Mouse (Mus musculus): Measurements from ENCODE around the gene Gh. TPM values are rescaled to one million over a fixed set of nuclear protein-coding genes. Genes with fewer than 3 reads are reported as not detected.
"Not testable (repeated sequence)": the region's sequence is repeated elsewhere in the genome, so short reads cannot be mapped to it uniquely, and the experiment has no call there.

Gh gene
- not detected in 2 replicates for polyA plus RNA-seq (2016; fragmentation: Nextera tagmentation; extraction: Ambion mirVana)

GRCm38 (mm10) chr11:106301765-106302164, at the start of gene Gh:
TSS of gene Gh (minus strand) at chr11:106301865.
- Histone ChIP-seq H3K9me3 (replicated peaks) (no peaks in the 10 kb centered on the region), H3K27ac (no peak within 1 kb of the TSS), H3K4me2 (replicated peaks) (no peak within 1 kb of the TSS), H3K9ac (no peak within 1 kb of the TSS), H3K36me3 (no peaks in the 10 kb centered on the region), H3K4me1 (no peaks in the 10 kb centered on the region), H3K27me3 (no peaks in the 10 kb centered on the region), H3K4me3 (no peak within 1 kb of the TSS)
- ATAC-seq (ENCODE audit: low FRiP score), result no peak
- 79% methylated on average over 9 of the region's 9 CpGs for WGBS

GRCm38 (mm10) chr11:106351253-106351652, 49.6 kb upstream of the Gh start:
- 58% methylated on average over 3 of the region's 3 CpGs for WGBS
- no peak overlapping the region for H3K9ac ChIP-seq
- H3K9me3 ChIP-seq (replicated peaks), result no peaks in the 10 kb centered on the region
- H3K27ac ChIP-seq, result no peak overlapping the region
- H3K4me1 ChIP-seq, result peaks cover 4% of the 10 kb centered on the region; the same call in 1 of the 2 replicates
- no peaks in the 10 kb centered on the region for H3K36me3 ChIP-seq
- no peaks in the 10 kb centered on the region for H3K27me3 ChIP-seq
- no peak for ATAC-seq (ENCODE audit: low FRiP score)
- no peak overlapping the region for H3K4me2 ChIP-seq (replicated peaks)
- H3K4me3 ChIP-seq, result no peak overlapping the region

GRCm38 (mm10) chr11:106350853-106351252, 49.2 kb upstream of the Gh start:
- Histone ChIP-seq H3K27ac (no peak overlapping the region), H3K4me1 (peaks cover 4% of the 10 kb centered on the region; the same call in 1 of the 2 replicates), H3K36me3 (no peaks in the 10 kb centered on the region), H3K9ac (no peak overlapping the region), H3K27me3 (no peaks in the 10 kb centered on the region), H3K9me3 (replicated peaks) (no peaks in the 10 kb centered on the region), H3K4me3 (no peak overlapping the region), H3K4me2 (replicated peaks) (no peak overlapping the region)
- ATAC-seq (ENCODE audit: low FRiP score), result no peak
- WGBS, result 64% methylated on average over 5 of the region's 5 CpGs

GRCm38 (mm10) chr11:106349772-106350171, 48.1 kb upstream of the Gh start:
- 85% methylated on average over 6 of the region's 6 CpGs for whole genome bisulfite sequencing
- no peak overlapping the region for H3K4me3 ChIP-seq

GRCm38 (mm10) chr11:106344910-106345309, 43.2 kb upstream of the Gh start:
- H3K4me2 ChIP-seq (replicated peaks), result no peak overlapping the region
- 0 out of 2 replicates have a peak, but pooled peaks cover 3% of the 10 kb centered on the region for H3K27me3 ChIP-seq
- H3K4me3 ChIP-seq, result no peak overlapping the region
- H3K36me3 ChIP-seq, result no peaks in the 10 kb centered on the region
- WGBS, result 68% methylated on average over 6 of the region's 6 CpGs
- H3K9ac ChIP-seq, result no peak overlapping the region
- H3K4me1 ChIP-seq, result peaks cover 3% of the 10 kb centered on the region; the same call in 1 of the 2 replicates
- no peaks in the 10 kb centered on the region for H3K9me3 ChIP-seq (replicated peaks)
- H3K27ac ChIP-seq, result no peak overlapping the region
- ATAC-seq (ENCODE audit: low FRiP score), result no peak

More at GRCm38 (mm10) chr11:106349772-106350171, 48.1 kb upstream of the Gh start:
- Histone ChIP-seq H3K27ac (no peak overlapping the region), H3K9ac (no peak overlapping the region), H3K27me3 (no peaks in the 10 kb centered on the region), H3K9me3 (replicated peaks) (no peaks in the 10 kb centered on the region), H3K36me3 (no peaks in the 10 kb centered on the region), H3K4me2 (replicated peaks) (no peak overlapping the region), H3K4me1 (peaks cover 6% of the 10 kb centered on the region)
- ATAC-seq (ENCODE audit: low FRiP score), result no peak

GRCm38 (mm10) chr11:106340990-106341520, 39.4 kb upstream of the Gh start:
- 0 out of 2 replicates have a peak, but pooled peaks cover 3% of the 10 kb centered on the region for H3K27me3 ChIP-seq
- WGBS, result 87% methylated on average over 9 of the region's 9 CpGs
- no peak overlapping the region for H3K27ac ChIP-seq
- ATAC-seq (ENCODE audit: low FRiP score), result no peak
- H3K4me2 ChIP-seq (replicated peaks), result no peak overlapping the region
- no peak overlapping the region for H3K4me3 ChIP-seq
- peaks cover 3% of the 10 kb centered on the region; the same call in 1 of the 2 replicates for H3K4me1 ChIP-seq
- no peaks in the 10 kb centered on the region for H3K36me3 ChIP-seq
- H3K9ac ChIP-seq, result no peak overlapping the region
- no peaks in the 10 kb centered on the region for H3K9me3 ChIP-seq (replicated peaks)

GRCm38 (mm10) chr11:106339323-106339722, 37.7 kb upstream of the Gh start:
- not testable (repeated sequence) for ATAC-seq (ENCODE audit: low FRiP score); H3K9ac ChIP-seq; H3K27ac ChIP-seq; H3K4me1 ChIP-seq; H3K9me3 ChIP-seq (replicated peaks); H3K36me3 ChIP-seq; H3K4me3 ChIP-seq; H3K4me2 ChIP-seq (replicated peaks); H3K27me3 ChIP-seq
- whole genome bisulfite sequencing, result 93% methylated on average over 4 of the region's 4 CpGs

GRCm38 (mm10) chr11:106338870-106339269, 37.2 kb upstream of the Gh start:
- 87% methylated on average over 7 of the region's 7 CpGs for WGBS
- Histone ChIP-seq H3K4me3 (no peak overlapping the region), H3K36me3 (no peaks in the 10 kb centered on the region), H3K4me2 (replicated peaks) (no peak overlapping the region), H3K27ac (no peak overlapping the region), H3K9me3 (replicated peaks) (no peaks in the 10 kb centered on the region), H3K27me3 (0 out of 2 replicates have a peak, but pooled peaks cover 3% of the 10 kb centered on the region), H3K4me1 (no peaks in the 10 kb centered on the region), H3K9ac (no peak overlapping the region)
- no peak for ATAC-seq (ENCODE audit: low FRiP score)

- Histone ChIP-seq H3K27ac (no peak overlapping the region), H3K9me3 (replicated peaks) (no peaks in the 10 kb centered on the region), H3K4me3 (no peak overlapping the region), H3K9ac (no peak overlapping the region), H3K36me3 (no peaks in the 10 kb centered on the region), H3K4me2 (replicated peaks) (no peak overlapping the region), H3K4me1 (no peaks in the 10 kb centered on the region), H3K27me3 (0 out of 2 replicates have a peak, but pooled peaks cover 3% of the 10 kb centered on the region)
- ATAC-seq (ENCODE audit: low FRiP score), result no peak
- 77% methylated on average over 5 of the region's 5 CpGs for WGBS
These were observed 36.4 kb upstream of the Gh start for GRCm38 (mm10) chr11:106338029-106338428.

- no peaks in the 10 kb centered on the region for H3K27me3 ChIP-seq
- H3K4me3 ChIP-seq, result no peak overlapping the region
- no peak overlapping the region for H3K4me2 ChIP-seq (replicated peaks)
- H3K9me3 ChIP-seq (replicated peaks), result no peaks in the 10 kb centered on the region; the same call in 1 of the 2 replicates
- H3K36me3 ChIP-seq, result no peaks in the 10 kb centered on the region
- no peak overlapping the region for H3K27ac ChIP-seq
- 15% methylated on average over 2 of the region's 2 CpGs for WGBS
- ATAC-seq (ENCODE audit: low FRiP score), result no peak
- 0 out of 2 replicates have a peak, but pooled peaks cover 5% of the 10 kb centered on the region for H3K4me1 ChIP-seq
- no peak overlapping the region for H3K9ac ChIP-seq
These were observed 32.4 kb upstream of the Gh start for GRCm38 (mm10) chr11:106334066-106334465.

- Histone ChIP-seq H3K4me2 (replicated peaks) (no peak overlapping the region), H3K27ac (no peak overlapping the region), H3K4me1 (0 out of 2 replicates have a peak, but pooled peaks cover 5% of the 10 kb centered on the region), H3K9me3 (replicated peaks) (no peaks in the 10 kb centered on the region; the same call in 1 of the 2 replicates), H3K9ac (no peak overlapping the region), H3K36me3 (no peaks in the 10 kb centered on the region), H3K4me3 (no peak overlapping the region), H3K27me3 (no peaks in the 10 kb centered on the region)
- no peak for ATAC-seq (ENCODE audit: low FRiP score)
- WGBS, result 59% methylated on average over 4 of the region's 4 CpGs
These were observed 30.8 kb upstream of the Gh start for GRCm38 (mm10) chr11:106332458-106332857.

- 71% methylated on average over 7 of the region's 7 CpGs for WGBS
- H3K9me3 ChIP-seq (replicated peaks), result no peaks in the 10 kb centered on the region; the same call in 1 of the 2 replicates
- ATAC-seq (ENCODE audit: low FRiP score), result no peak
These were observed 28.0 kb upstream of the Gh start for GRCm38 (mm10) chr11:106329682-106330081.

GRCm38 (mm10) chr11:106329128-106329527, 27.5 kb upstream of the Gh start:
- no peak overlapping the region for H3K27ac ChIP-seq

More at GRCm38 (mm10) chr11:106329682-106330081, 28.0 kb upstream of the Gh start:
- Histone ChIP-seq H3K4me3 (no peak overlapping the region), H3K9ac (no peak overlapping the region), H3K4me2 (replicated peaks) (no peak overlapping the region), H3K36me3 (no peaks in the 10 kb centered on the region), H3K27me3 (no peaks in the 10 kb centered on the region), H3K4me1 (0 out of 2 replicates have a peak, but pooled peaks cover 5% of the 10 kb centered on the region), H3K27ac (no peak overlapping the region)

More at GRCm38 (mm10) chr11:106329128-106329527, 27.5 kb upstream of the Gh start:
- H3K4me3 ChIP-seq, result no peak overlapping the region
- 0 out of 2 replicates have a peak, but pooled peaks cover 5% of the 10 kb centered on the region for H3K4me1 ChIP-seq
- no peaks in the 10 kb centered on the region; the same call in 1 of the 2 replicates for H3K9me3 ChIP-seq (replicated peaks)
- H3K27me3 ChIP-seq, result no peaks in the 10 kb centered on the region
- no peak overlapping the region for H3K4me2 ChIP-seq (replicated peaks)
- H3K36me3 ChIP-seq, result no peaks in the 10 kb centered on the region
- ATAC-seq (ENCODE audit: low FRiP score), result no peak
- no peak overlapping the region for H3K9ac ChIP-seq
- WGBS, result 73% methylated on average over 6 of the region's 6 CpGs

Measured in hindbrain, embryonic 12.5 days (tissue).